Mouse (Mus musculus) megakaryocyte, embryonic 14.5 days (primary cell): ENCODE data around the gene Cpeb2. TPM values are rescaled to one million over a fixed set of nuclear protein-coding genes. Genes with fewer than 3 reads are reported as not detected.

ENCODE experiments used
- H3K27me3 ChIP-seq: replicated peaks from 2 replicates; pipeline ENCODE3; 2012; ENCODE audit warnings: inconsistent platforms
- H3K36me3 ChIP-seq: replicated peaks from 2 replicates; pipeline ENCODE3; 2012; ENCODE audit warnings: low read length, inconsistent platforms, mixed read lengths
- H3K4me1 ChIP-seq: 2 replicates; pipeline ENCODE4 v1.6.1; 2012; ENCODE audit warnings: inconsistent platforms
- H3K4me3 ChIP-seq: replicated peaks from 2 replicates; pipeline ENCODE3; 2012; ENCODE audit warnings: moderate library complexity, mild to moderate bottlenecking, inconsistent platforms
- H3K9me3 ChIP-seq: 2 replicates; pipeline ENCODE4 v1.6.1; 2012; ENCODE audit warnings: inconsistent platforms
- FLI1 ChIP-seq: IDR thresholded peaks from 2 replicates; pipeline ENCODE4 v1.6.1; 2012; ENCODE audit warnings: low read length, inconsistent platforms, mixed read lengths
- GATA1 ChIP-seq: IDR thresholded peaks from 3 replicates; pipeline ENCODE4 v1.6.1; 2012; ENCODE audit warnings: mixed read lengths, low read length, inconsistent platforms, borderline replicate concordance
- polyA plus RNA-seq: library from polyadenylated mRNA; stranded (reverse); fragments of >175 nt; gene quantifications from 2 replicates; pipeline ENCODE4 v1.2.3, GENCODE M21; 2012; ENCODE audit warnings: low replicate concordance; ENCODE audit not compliant: insufficient read depth

Cpeb2 gene
- polyA plus RNA-seq, 1 experiment = 19.3 TPM

DNA sequence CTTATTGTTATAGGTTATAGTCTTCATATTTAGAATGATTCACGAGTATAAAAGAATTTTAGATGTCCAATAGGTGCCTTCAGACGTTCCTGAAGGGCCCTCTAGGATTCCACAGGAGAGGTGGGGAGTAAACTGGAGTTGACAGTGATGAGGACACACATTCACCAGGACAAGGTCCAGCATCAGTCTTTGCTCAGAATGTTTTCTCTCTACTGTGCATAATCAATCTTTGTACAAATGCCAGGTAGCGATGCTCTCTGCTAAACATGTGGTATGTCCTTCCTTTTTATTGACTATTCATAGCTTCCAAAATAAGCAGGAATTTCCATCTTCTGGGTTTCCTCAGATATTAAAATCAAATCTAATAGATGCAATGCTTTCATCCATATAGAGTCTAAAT is 8.7 kb upstream of the Cpeb2 start:
- H3K36me3 ChIP-seq = no peaks in the 10 kb centered on the region
- H3K4me1 ChIP-seq = peaks cover 29% of the 10 kb centered on the region
- TF ChIP-seq FLI1 (no peak), GATA1 (no peak)
- no peak overlapping the region for H3K4me3 ChIP-seq
- no peaks in the 10 kb centered on the region for H3K27me3 ChIP-seq
- no peaks in the 10 kb centered on the region for H3K9me3 ChIP-seq

GRCm38 (mm10) chr5:43226160-43226559 is 6.8 kb upstream of the Cpeb2 start:
- Histone ChIP-seq H3K4me1 (peaks cover 23% of the 10 kb centered on the region), H3K4me3 (no peak overlapping the region), H3K27me3 (no peaks in the 10 kb centered on the region), H3K9me3 (no peaks in the 10 kb centered on the region), H3K36me3 (no peaks in the 10 kb centered on the region)
- no peak for TF ChIP-seq FLI1
- no peak for TF ChIP-seq GATA1

DNA sequence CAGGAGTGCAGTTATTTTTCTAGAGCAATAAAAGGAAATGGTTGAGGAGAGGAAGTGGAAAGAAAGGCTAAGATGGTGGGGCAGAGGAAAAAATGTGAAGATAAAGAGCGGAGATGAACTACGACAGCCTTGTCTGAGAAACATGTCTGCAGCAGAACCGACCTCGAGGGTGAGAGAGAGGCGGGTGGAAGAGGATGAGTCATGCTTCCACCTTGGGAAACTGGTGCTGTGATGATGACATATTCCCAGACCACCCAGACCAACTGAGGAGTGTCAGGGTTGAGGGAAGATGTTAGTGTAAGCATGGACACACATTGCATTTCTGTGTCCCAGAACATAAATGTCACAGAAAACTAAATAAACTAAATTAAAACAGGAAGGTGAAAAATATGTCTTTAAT is 5.4 kb upstream of the Cpeb2 start:
- peaks cover 28% of the 10 kb centered on the region for H3K4me1 ChIP-seq
- TF ChIP-seq GATA1 (no peak), FLI1 (no peak)
- no peaks in the 10 kb centered on the region for H3K36me3 ChIP-seq
- no peaks in the 10 kb centered on the region for H3K27me3 ChIP-seq
- H3K4me3 ChIP-seq = no peak overlapping the region
- H3K9me3 ChIP-seq = no peaks in the 10 kb centered on the region

DNA sequence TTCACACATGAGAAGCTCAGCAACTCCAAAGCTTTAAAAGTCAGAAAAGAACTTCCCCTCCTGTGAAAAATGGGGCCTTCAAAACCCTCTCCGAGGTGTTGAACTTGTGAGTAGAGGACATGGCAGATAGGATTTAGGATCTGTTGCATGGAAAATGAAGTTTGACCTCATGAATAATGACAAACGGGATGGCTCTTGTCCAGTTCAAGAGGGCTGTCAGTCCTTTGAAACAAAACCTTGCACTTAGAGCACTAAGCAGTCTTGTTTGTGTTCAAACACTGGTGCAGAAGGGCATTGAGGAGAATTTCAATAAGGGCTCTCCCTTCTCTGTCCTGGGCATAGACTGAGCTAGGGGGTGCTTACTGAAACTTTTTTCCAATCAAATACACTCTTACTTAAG is 1.9 kb upstream of the Cpeb2 start:
- peaks cover 2% of the 10 kb centered on the region for H3K36me3 ChIP-seq
- H3K4me3 ChIP-seq = no peak overlapping the region
- H3K9me3 ChIP-seq = no peaks in the 10 kb centered on the region
- TF ChIP-seq GATA1 (no peak), FLI1 (no peak)
- no peaks in the 10 kb centered on the region for H3K27me3 ChIP-seq
- peaks cover 28% of the 10 kb centered on the region for H3K4me1 ChIP-seq

- TF ChIP-seq GATA1 (no peak), FLI1 (no peak)
- peak overlapping the region; percentile 93 for H3K4me3 ChIP-seq
- peaks cover 25% of the 10 kb centered on the region for H3K4me1 ChIP-seq
- peaks cover 6% of the 10 kb centered on the region for H3K36me3 ChIP-seq
- H3K27me3 ChIP-seq = no peaks in the 10 kb centered on the region
- no peaks in the 10 kb centered on the region for H3K9me3 ChIP-seq
These were observed 856 bp upstream of the Cpeb2 start for GRCm38 (mm10) chr5:43232149-43232479.

DNA sequence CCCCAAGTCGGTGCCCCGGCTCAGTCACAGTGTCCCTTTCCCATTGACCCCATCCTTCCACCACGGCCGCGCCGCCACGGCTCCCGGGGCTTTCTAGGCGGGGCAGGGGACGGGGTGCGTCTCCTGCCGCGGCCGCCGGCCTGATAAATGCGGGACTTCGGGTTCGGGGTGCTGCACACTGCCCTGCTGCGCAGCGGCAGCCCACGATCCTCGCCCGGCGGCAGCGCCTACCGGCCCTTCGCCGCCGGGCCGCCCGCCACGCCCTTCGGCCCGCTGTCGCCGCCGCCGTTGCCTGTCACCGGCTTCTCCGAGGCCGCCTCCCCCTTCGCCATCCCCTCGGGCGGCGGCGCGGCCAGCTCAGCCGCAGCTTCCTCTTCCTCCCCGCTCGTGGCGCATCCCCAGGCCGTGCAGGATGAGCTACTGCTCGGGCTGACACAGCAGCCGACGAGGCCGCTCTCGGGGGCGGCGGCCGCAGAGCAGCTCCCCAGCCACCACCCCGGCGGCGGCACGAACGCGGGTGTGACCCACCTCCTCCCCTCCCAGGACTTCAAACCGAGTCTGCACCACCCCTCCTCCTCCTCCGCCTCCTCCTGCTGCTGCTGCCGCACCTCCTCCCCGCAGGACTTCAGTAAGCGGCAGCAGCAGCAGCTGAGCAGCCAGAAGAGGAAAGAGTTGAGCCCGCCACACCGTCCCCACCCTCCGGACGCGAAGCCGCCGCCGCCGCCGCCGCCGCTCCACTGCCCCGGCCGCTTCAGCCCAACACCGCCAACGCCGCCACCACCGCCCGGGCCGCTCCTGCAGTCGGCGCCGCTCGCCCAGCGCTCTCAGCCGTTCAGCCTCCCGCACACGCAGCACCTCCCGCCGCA is 579 bp downstream of the Cpeb2 start:
- H3K4me3 ChIP-seq = peak overlapping the region; percentile 93
- H3K27me3 ChIP-seq = no peaks in the 10 kb centered on the region
- peaks cover 21% of the 10 kb centered on the region for H3K36me3 ChIP-seq
- H3K4me1 ChIP-seq = peaks cover 22% of the 10 kb centered on the region
- no peaks in the 10 kb centered on the region for H3K9me3 ChIP-seq
- TF ChIP-seq GATA1 = no peak
- no peak for TF ChIP-seq FLI1

GRCm38 (mm10) chr5:43234321-43235185 is 1.6 kb downstream of the Cpeb2 start:
- H3K27me3 ChIP-seq = no peaks in the 10 kb centered on the region

DNA sequence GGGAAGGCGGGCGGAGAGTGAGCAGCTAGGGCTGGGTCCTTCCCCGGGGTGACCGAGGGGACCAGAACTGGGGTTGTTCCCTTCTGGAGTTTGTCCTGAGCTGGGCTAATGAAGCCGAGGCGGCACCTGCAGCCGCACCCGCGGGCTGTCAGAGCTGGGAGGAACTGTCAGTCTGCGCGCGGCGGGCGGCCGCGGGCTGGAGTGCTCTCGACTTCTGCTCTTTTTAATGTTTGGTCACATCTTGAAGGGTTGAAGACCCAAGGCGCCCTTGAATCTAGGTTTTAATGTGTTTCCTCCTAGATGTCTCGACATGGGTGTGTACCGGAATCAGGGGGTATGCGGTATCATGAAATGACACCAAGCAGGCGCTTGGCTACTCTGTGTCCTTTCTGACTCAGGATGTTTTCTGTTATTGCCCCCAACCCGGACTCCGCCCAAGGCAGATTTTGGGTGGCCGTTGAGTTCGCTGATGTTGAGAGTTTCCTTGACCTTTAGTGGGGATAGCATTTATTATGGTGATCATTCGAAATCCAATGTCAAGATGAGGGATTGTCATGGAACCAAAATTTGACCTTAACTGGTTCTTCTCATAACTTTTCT is 2.3 kb downstream of the Cpeb2 start:
- peaks cover 38% of the 10 kb centered on the region for H3K36me3 ChIP-seq
- no peaks in the 10 kb centered on the region for H3K9me3 ChIP-seq
- peak overlapping the region; percentile 93 for H3K4me3 ChIP-seq
- peaks cover 31% of the 10 kb centered on the region for H3K4me1 ChIP-seq
- H3K27me3 ChIP-seq = no peaks in the 10 kb centered on the region
- TF ChIP-seq GATA1 = no peak
- TF ChIP-seq FLI1 = no peak

More at GRCm38 (mm10) chr5:43234321-43235185, 1.6 kb downstream of the Cpeb2 start:
- peak overlapping the region; percentile 93 for H3K4me3 ChIP-seq
- H3K36me3 ChIP-seq = peaks cover 31% of the 10 kb centered on the region
- no peak for TF ChIP-seq GATA1
- no peak for TF ChIP-seq FLI1
- H3K4me1 ChIP-seq = peaks cover 27% of the 10 kb centered on the region
- no peaks in the 10 kb centered on the region for H3K9me3 ChIP-seq

DNA sequence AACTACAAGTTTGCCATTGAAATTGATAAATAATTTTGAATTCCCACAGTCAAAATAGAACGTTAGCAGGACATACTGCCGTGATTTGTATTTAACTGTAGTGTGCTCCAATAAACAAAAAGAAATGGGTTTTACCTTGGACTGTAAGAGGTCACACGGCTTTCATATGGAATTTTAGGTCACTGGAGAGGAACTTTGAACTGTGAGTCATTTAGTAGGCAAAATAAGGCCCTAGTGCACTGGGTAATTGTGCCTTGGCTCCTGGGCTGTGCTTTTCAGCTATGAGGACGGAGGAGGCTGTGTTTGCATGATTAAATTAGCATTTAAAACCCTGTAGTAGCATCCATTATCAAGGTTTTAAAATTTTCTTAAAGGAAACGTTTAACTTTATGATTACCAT is 3.0 kb downstream of the Cpeb2 start:
- TF ChIP-seq FLI1 (no peak), GATA1 (no peak)
- Histone ChIP-seq H3K4me3 (peak overlapping the region; percentile 93), H3K27me3 (no peaks in the 10 kb centered on the region), H3K36me3 (peaks cover 44% of the 10 kb centered on the region), H3K9me3 (no peaks in the 10 kb centered on the region), H3K4me1 (peaks cover 34% of the 10 kb centered on the region)

DNA sequence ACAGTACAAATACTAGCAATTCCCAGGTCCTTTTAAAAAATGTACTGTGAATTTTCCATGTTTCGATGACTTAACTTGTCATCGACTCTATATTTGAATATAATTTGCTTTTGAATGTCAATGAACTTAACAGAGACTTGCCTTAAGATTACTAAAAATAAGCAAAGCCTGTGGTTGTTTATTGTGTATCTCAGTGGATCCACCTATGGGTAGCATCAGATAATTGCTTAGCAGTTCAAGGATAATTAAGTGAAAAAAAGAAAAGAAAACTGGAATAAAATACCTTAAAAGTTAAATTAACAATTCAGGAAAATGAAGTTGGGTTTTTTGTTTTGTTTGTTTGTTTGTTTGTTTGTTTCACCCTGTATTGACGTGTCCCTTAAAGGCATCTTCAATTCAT is 3.5 kb downstream of the Cpeb2 start:
- no peaks in the 10 kb centered on the region for H3K9me3 ChIP-seq
- TF ChIP-seq FLI1 = no peak
- TF ChIP-seq GATA1 = no peak
- peak overlapping the region; percentile 93 for H3K4me3 ChIP-seq
- H3K27me3 ChIP-seq = no peaks in the 10 kb centered on the region
- peaks cover 49% of the 10 kb centered on the region for H3K36me3 ChIP-seq
- peaks cover 30% of the 10 kb centered on the region for H3K4me1 ChIP-seq
